Mouse (Mus musculus): Measurements from ENCODE around the gene Wfdc10. TPM values are rescaled to one million over a fixed set of nuclear protein-coding genes. Genes with fewer than 3 reads are reported as not detected.
"Not testable (repeated sequence)": the region's sequence is repeated elsewhere in the genome, so short reads cannot be mapped to it uniquely, and the experiment has no call there.

The Wfdc10 gene
- polyA plus RNA-seq (2016; fragmentation: Nextera tagmentation; extraction: Ambion mirVana) = not detected in 2 replicates

GRCm38 (mm10) chr2:164655858-164656257, at the start of gene Wfdc10:
Gene Wfdc10 (plus strand): TSS chr2:164656046.
- Histone ChIP-seq H3K36me3 (no peaks in the 10 kb centered on the region), H3K27ac (replicated peaks) (no peak within 1 kb of the TSS), H3K27me3 (ENCODE audit: low read depth, poor library complexity, severe bottlenecking) (no peaks in the 10 kb centered on the region), H3K4me3 (no peak within 1 kb of the TSS), H3K9me3 (replicated peaks) (no peaks in the 10 kb centered on the region), H3K4me1 (0 out of 2 replicates have a peak, but pooled peaks cover 7% of the 10 kb centered on the region)
- DNase-seq (ENCODE audit: low spot score) = peak; percentile 65
- 22% methylated on average over 11 of the region's 11 CpGs for WGBS

DNA sequence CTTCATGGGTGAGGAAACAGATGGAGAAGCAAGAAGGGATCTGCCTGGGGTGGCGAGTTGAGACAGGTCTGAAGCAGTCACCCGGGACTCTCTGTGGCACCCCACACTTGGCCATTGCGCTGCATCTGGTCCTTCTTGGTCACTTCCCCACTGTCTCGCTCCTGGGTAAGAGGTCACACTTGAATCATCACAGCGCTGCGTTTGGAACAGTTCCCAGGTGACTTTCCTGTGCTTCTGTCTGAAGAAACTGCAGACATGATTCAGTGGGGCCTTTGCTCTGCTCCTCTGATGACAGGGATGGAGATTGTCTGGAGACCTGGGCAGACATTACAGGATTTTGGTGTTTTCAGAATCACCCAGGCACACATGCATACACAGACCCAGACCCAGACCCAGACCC, 47.1 kb upstream of the Wfdc10 start:
- H3K27me3 ChIP-seq (ENCODE audit: low read depth, poor library complexity, severe bottlenecking) = no peaks in the 10 kb centered on the region
- H3K9me3 ChIP-seq (replicated peaks) = no peaks in the 10 kb centered on the region; the same call in 1 of the 2 replicates
- 88% methylated on average over 6 of the region's 6 CpGs for WGBS
- DNase-seq (ENCODE audit: low spot score) = no peak
- H3K4me1 ChIP-seq = no peaks in the 10 kb centered on the region
- no peak overlapping the region for H3K4me3 ChIP-seq
- no peaks in the 10 kb centered on the region for H3K36me3 ChIP-seq
- H3K27ac ChIP-seq (replicated peaks) = no peak overlapping the region

DNA sequence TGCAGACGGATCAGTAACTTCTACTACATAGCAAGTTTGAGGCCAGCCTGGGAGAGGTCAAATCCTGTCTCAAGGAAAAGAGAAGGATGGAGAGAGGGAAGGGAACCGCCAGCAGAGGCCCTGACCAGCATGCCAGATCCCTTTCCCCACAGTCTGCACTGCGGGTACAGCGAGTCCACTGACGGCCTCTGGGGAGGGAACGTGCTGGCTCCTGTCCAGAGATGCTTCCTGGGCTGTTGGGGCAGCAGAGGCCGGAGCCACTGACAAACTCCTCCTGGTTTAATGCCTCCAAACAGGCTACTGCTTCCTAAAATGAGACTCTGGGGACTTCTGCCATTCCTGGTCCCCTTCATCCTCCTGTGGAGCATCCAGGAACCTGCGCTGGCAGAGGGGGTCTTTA, 42.4 kb upstream of the Wfdc10 start, which contains the start of the genes Wfdc6b and Wfdc8:
Wfdc6b (plus strand) TSS at position 52 of the 400 bp plus-strand sequence.
Wfdc8 (minus strand) TSS at position 156 of the 400 bp plus-strand sequence.
- H3K36me3 ChIP-seq; H3K4me3 ChIP-seq; H3K4me1 ChIP-seq; H3K9me3 ChIP-seq (replicated peaks); DNase-seq (ENCODE audit: low spot score); H3K27ac ChIP-seq (replicated peaks); H3K27me3 ChIP-seq (ENCODE audit: low read depth, poor library complexity, severe bottlenecking): not testable (repeated sequence)
- 69% methylated on average over 8 of the region's 8 CpGs for WGBS

- Histone ChIP-seq H3K27me3 (ENCODE audit: low read depth, poor library complexity, severe bottlenecking) (no peaks in the 10 kb centered on the region), H3K4me3 (no peak overlapping the region), H3K36me3 (no peaks in the 10 kb centered on the region), H3K9me3 (replicated peaks) (no peaks in the 10 kb centered on the region), H3K4me1 (peaks cover 6% of the 10 kb centered on the region; the same call in 1 of the 2 replicates), H3K27ac (replicated peaks) (no peak overlapping the region)
- no peak for DNase-seq (ENCODE audit: low spot score)
- WGBS = 92% methylated on average over 3 of the region's 3 CpGs
Observed at GRCm38 (mm10) chr2:164615386-164615785, 40.5 kb upstream of the Wfdc10 start.

DNA sequence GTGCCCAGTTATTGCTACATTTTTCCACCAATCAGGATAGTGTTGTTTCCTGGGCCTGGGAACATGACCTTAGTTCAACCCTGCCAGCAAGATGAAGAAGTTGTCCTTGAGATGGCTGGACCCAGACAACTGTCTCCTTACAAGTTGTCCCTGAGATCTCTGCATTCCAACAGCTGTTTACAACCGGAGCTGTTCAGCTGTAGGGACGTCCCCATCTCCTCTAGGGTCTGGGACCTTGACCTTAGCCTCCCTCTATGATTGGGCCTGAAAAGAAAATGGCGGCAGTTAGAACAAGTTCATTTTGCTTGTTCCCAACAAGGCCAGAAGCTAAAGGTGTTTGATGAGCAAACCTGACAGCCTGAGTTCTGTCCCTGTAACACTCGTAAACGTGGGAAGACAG, 36.8 kb upstream of the Wfdc10 start:
- H3K36me3 ChIP-seq = no peaks in the 10 kb centered on the region
- H3K9me3 ChIP-seq (replicated peaks) = no peaks in the 10 kb centered on the region
- WGBS = 83% methylated on average over 5 of the region's 5 CpGs
- H3K4me1 ChIP-seq = peaks cover 6% of the 10 kb centered on the region; the same call in 1 of the 2 replicates
- H3K27ac ChIP-seq (replicated peaks) = no peak overlapping the region
- no peaks in the 10 kb centered on the region for H3K27me3 ChIP-seq (ENCODE audit: low read depth, poor library complexity, severe bottlenecking)
- no peak overlapping the region for H3K4me3 ChIP-seq
- no peak for DNase-seq (ENCODE audit: low spot score)

DNA sequence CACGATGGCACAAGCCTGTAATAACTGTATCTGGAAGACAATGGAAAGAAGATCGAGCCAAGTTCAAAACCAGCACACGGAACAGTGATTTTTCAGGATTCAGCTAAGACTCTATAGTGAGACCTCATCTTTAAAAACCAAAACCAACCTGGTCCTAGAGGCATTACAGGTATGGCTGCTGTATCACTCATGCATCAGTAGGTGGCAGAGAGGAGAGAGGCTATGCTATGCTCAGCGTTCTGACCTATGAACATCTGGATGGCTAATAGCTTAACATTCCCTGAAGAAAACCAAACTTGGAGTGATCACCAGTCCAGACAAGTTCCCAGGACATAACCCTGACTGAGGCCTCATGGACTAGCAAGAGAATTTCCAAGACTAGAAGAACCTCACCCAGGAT, 34.1 kb upstream of the Wfdc10 start:
- Histone ChIP-seq H3K9me3 (replicated peaks) (no peaks in the 10 kb centered on the region), H3K27ac (replicated peaks) (no peak overlapping the region), H3K36me3 (no peaks in the 10 kb centered on the region), H3K27me3 (ENCODE audit: low read depth, poor library complexity, severe bottlenecking) (no peaks in the 10 kb centered on the region), H3K4me3 (no peak overlapping the region), H3K4me1 (peaks cover 6% of the 10 kb centered on the region; the same call in 1 of the 2 replicates)
- DNase-seq (ENCODE audit: low spot score) = no peak
- 88% methylated on average over 4 of the region's 4 CpGs for WGBS

GRCm38 (mm10) chr2:164635266-164635665, 20.6 kb upstream of the Wfdc10 start:
- Histone ChIP-seq H3K4me1 (no peaks in the 10 kb centered on the region), H3K36me3 (no peaks in the 10 kb centered on the region), H3K9me3 (replicated peaks) (no peaks in the 10 kb centered on the region), H3K4me3 (no peak overlapping the region), H3K27me3 (ENCODE audit: low read depth, poor library complexity, severe bottlenecking) (no peaks in the 10 kb centered on the region), H3K27ac (replicated peaks) (no peak overlapping the region)
- WGBS = 76% methylated on average over 9 of the region's 9 CpGs
- no peak for DNase-seq (ENCODE audit: low spot score)

DNA sequence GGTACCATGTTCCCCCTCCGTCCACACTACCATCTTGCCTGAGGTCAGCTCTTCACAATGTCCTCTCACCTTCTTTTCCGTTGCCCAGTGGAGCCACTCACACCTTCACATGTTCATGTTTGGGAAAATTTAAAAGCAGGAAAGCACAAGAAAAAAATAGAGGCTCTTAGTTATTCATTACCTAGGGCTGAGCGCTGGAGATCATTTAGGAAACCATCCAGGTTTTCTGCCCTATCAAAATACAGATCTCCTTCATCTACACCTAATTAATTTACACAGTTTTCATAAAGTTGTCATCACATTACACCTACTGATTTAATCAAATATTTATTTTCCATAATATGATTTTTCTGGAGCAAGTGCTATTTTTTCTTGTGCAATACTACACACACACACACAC, 17.1 kb upstream of the Wfdc10 start, which contains the start of gene Wfdc16:
Wfdc16 (minus strand) TSS at position 101 of the 400 bp plus-strand sequence.
- H3K4me1 ChIP-seq = no peaks in the 10 kb centered on the region
- H3K27ac ChIP-seq (replicated peaks) = no peak within 1 kb of the TSS
- H3K9me3 ChIP-seq (replicated peaks) = no peaks in the 10 kb centered on the region
- H3K27me3 ChIP-seq (ENCODE audit: low read depth, poor library complexity, severe bottlenecking) = no peaks in the 10 kb centered on the region
- no peaks in the 10 kb centered on the region for H3K36me3 ChIP-seq
- DNase-seq (ENCODE audit: low spot score) = no peak
- 91% methylated on average over 3 of the region's 3 CpGs for WGBS
- no peak within 1 kb of the TSS for H3K4me3 ChIP-seq

DNA sequence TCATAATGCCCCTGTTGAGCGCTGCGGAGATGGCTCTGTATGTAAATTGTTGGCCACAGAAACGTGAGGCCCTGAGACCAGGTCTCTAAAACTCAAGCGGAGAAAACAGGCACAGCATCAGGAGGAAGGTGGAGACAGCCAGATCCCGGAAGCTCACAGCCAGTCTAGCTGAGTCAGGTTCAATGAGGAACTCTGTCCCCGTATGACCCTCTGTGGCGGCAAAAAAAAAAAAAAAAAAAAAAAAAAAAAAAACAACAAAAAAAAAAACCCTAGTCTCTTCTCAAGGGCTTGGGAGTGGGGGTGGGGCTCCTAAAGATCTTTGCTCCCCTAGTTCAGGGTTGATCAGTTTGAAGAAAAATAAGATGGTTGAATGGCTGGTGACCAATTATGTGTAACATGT, 14.7 kb upstream of the Wfdc10 start:
- WGBS = 63% methylated on average over 7 of the region's 7 CpGs

GRCm38 (mm10) chr2:164641881-164642673, 13.8 kb upstream of the Wfdc10 start:
- 88% methylated on average over 13 of the region's 13 CpGs for WGBS

More for the DNA sequence above, 14.7 kb upstream of the Wfdc10 start:
- H3K36me3 ChIP-seq = no peaks in the 10 kb centered on the region
- no peak overlapping the region for H3K27ac ChIP-seq (replicated peaks)
- H3K27me3 ChIP-seq (ENCODE audit: low read depth, poor library complexity, severe bottlenecking) = no peaks in the 10 kb centered on the region
- no peak overlapping the region for H3K4me3 ChIP-seq
- no peaks in the 10 kb centered on the region for H3K4me1 ChIP-seq
- no peaks in the 10 kb centered on the region for H3K9me3 ChIP-seq (replicated peaks)
- no peak for DNase-seq (ENCODE audit: low spot score)

DNA sequence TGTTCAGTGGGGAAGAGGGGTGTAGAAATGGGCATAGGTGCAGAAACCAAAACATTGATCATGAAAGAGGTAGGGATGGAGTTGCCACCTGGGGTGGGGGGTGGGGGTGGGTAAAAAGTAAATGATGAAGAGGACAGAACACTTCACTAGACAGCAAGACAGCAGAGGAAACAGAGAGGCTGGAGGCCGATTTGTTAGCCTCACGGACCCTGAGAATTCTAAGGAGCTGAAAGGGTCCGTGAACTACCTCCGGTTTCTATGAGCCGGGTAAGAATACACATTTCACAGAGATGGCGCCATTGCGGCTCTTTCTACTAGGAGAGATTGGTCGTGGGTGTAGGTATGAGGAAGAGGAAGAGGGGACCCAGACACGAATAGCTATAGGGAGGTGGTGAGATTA, 637 bp downstream of the Wfdc10 start, which contains the start of gene Wfdc9:
Wfdc9 (minus strand) TSS at position 101 of the 400 bp plus-strand sequence.
- 0 out of 2 replicates have a peak, but pooled peaks cover 7% of the 10 kb centered on the region for H3K4me1 ChIP-seq
- no peaks in the 10 kb centered on the region for H3K9me3 ChIP-seq (replicated peaks)
- H3K27me3 ChIP-seq (ENCODE audit: low read depth, poor library complexity, severe bottlenecking) = no peaks in the 10 kb centered on the region
- H3K36me3 ChIP-seq = no peaks in the 10 kb centered on the region
- DNase-seq (ENCODE audit: low spot score) = no peak
- H3K27ac ChIP-seq (replicated peaks) = no peak within 1 kb of the TSS
- WGBS = 86% methylated on average over 9 of the region's 9 CpGs
- H3K4me3 ChIP-seq = no peak within 1 kb of the TSS

More at GRCm38 (mm10) chr2:164641881-164642673, 13.8 kb upstream of the Wfdc10 start:
- Histone ChIP-seq H3K27me3 (ENCODE audit: low read depth, poor library complexity, severe bottlenecking) (no peaks in the 10 kb centered on the region), H3K4me1 (no peaks in the 10 kb centered on the region), H3K9me3 (replicated peaks) (no peaks in the 10 kb centered on the region), H3K27ac (replicated peaks) (no peak overlapping the region), H3K36me3 (no peaks in the 10 kb centered on the region), H3K4me3 (no peak overlapping the region)
- no peak for DNase-seq (ENCODE audit: low spot score)

DNA sequence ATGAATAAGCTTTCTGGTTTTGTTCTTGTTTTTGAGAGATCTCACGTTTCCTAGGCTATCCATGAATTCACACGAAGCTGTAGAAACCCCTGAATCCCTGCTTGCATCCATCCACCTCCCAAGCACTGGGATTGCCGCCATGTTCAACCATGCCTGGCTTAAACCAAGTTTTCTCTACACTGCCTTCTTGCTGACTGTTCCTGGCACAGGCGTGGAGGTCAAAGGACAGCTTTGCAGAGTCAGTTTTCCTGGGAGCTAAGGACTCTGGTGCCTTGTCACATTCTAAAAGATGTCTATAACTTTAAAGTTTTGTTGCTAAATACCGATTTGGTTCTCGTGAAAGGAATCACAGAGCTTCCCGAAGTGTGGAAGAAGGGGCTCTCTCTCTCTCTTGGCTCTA, 9.0 kb downstream of the Wfdc10 start:
- WGBS = 89% methylated on average over 7 of the region's 7 CpGs
- Histone ChIP-seq H3K4me1 (no peaks in the 10 kb centered on the region), H3K27me3 (ENCODE audit: low read depth, poor library complexity, severe bottlenecking) (no peaks in the 10 kb centered on the region), H3K4me3 (no peak overlapping the region), H3K9me3 (replicated peaks) (peaks cover 5% of the 10 kb centered on the region; the same call in 1 of the 2 replicates), H3K27ac (replicated peaks) (no peak overlapping the region), H3K36me3 (no peaks in the 10 kb centered on the region)
- no peak for DNase-seq (ENCODE audit: low spot score)

GRCm38 (mm10) chr2:164670261-164670660, 14.4 kb downstream of the Wfdc10 start:
- DNase-seq (ENCODE audit: low spot score) = no peak
- H3K27me3 ChIP-seq (ENCODE audit: low read depth, poor library complexity, severe bottlenecking) = no peaks in the 10 kb centered on the region
- WGBS = 86% methylated on average over 5 of the region's 5 CpGs
- no peak overlapping the region for H3K27ac ChIP-seq (replicated peaks)
- no peaks in the 10 kb centered on the region for H3K36me3 ChIP-seq
- H3K4me3 ChIP-seq = no peak overlapping the region
- no peaks in the 10 kb centered on the region for H3K4me1 ChIP-seq
- H3K9me3 ChIP-seq (replicated peaks) = peaks cover 5% of the 10 kb centered on the region; the same call in 1 of the 2 replicates
